Mouse (Mus musculus) liver, postnatal 0 days (tissue): ENCODE results near the gene Tmem88. TPM values are rescaled to one million over a fixed set of nuclear protein-coding genes. Genes with fewer than 3 reads are reported as not detected.
"Not testable (repeated sequence)": the region's sequence is repeated elsewhere in the genome, so short reads cannot be mapped to it uniquely, and the experiment has no call there.

ENCODE experiments used
- ATAC-seq: fragments of 200-750 bp; cut with Nextera tagmentation; 2 replicates; pipeline ENCODE4 v1.8.0; 2017; ENCODE audit warnings: mild to moderate bottlenecking, moderate library complexity
- DNase-seq: peaks from one replicate; pipeline ENCODE4 v3.0.0-alpha.2; 2016
- H3K27ac ChIP-seq: fragments of 300-500 bp; sonication (generic); 2 replicates; pipeline ENCODE4 v1.5.1; 2014; ENCODE audit warnings: antibody characterized with exemption, moderate library complexity, mild to moderate bottlenecking, low read depth
- H3K27me3 ChIP-seq: fragments of 300-500 bp; sonication (generic); 2 replicates; pipeline ENCODE4 v1.6.1; 2014; ENCODE audit warnings: low read length, control low read depth, mixed read lengths; ENCODE audit not compliant: insufficient read depth
- H3K36me3 ChIP-seq: fragments of 300-500 bp; sonication (generic); replicated peaks from 2 replicates; pipeline ENCODE4 v1.6.1; 2014; ENCODE audit warnings: mild to moderate bottlenecking, control low read depth, low read length, moderate library complexity, mixed read lengths; ENCODE audit not compliant: insufficient read depth
- H3K4me1 ChIP-seq: fragments of 300-500 bp; sonication (generic); 2 replicates; pipeline ENCODE4 v1.6.1; 2014; ENCODE audit warnings: antibody characterized with exemption, mild to moderate bottlenecking, control low read depth; ENCODE audit not compliant: insufficient read depth
- H3K4me2 ChIP-seq: fragments of 300-500 bp; sonication (generic); 2 replicates; pipeline ENCODE4 v1.6.1; 2014; ENCODE audit warnings: low read depth, mild to moderate bottlenecking, low read length, moderate library complexity, mixed read lengths
- H3K4me3 ChIP-seq: fragments of 300-500 bp; sonication (generic); 2 replicates; pipeline ENCODE4 v1.5.1; 2014; ENCODE audit warnings: low read depth, low read length
- H3K9ac ChIP-seq: fragments of 300-500 bp; sonication (generic); replicated peaks from 2 replicates; pipeline ENCODE4 v1.6.1; 2014; ENCODE audit warnings: mild to moderate bottlenecking, moderate library complexity
- H3K9me3 ChIP-seq: fragments of 300-500 bp; sonication (generic); 2 replicates; pipeline ENCODE4 v1.6.1; 2016; ENCODE audit warnings: mild to moderate bottlenecking, control low read depth, low read length, mixed read lengths
- CTCF ChIP-seq: sonication (generic); IDR thresholded peaks from 2 replicates; pipeline ENCODE4 v1.5.1; 2016; ENCODE audit warnings: antibody characterized with exemption, low read depth
- EP300 ChIP-seq: IDR thresholded peaks from 2 replicates; pipeline ENCODE4 v1.6.1; 2016; ENCODE audit warnings: antibody characterized with exemption, low read depth, mild to moderate bottlenecking
- WGBS: fragments of 180-500 bp; shearing (Covaris S2); extraction: QIAGEN DNeasy Blood & Tissue Kit; methylation state at CpG from one replicate; pipeline ENCODE4 v1.1.7; 2014; ENCODE audit not compliant: insufficient replicate concordance; 5-methylcytosine and 5-hydroxymethylcytosine counted together
- polyA plus RNA-seq: library from polyadenylated mRNA; unstranded; fragments of >200 nt; fragmentation: Nextera tagmentation; extraction: Ambion mirVana; gene quantifications from 2 replicates; pipeline ENCODE4 v1.2.1, GENCODE M21; 2015

Gene Tmem88
- polyA plus RNA-seq, 1 experiment from 2014 or later: 12.3 TPM

GRCm38 (mm10) chr11:69397581-69398057 lies 415 bp downstream of the Tmem88 start:
- H3K27ac ChIP-seq: peak overlapping the region; percentile 93
- H3K9ac ChIP-seq: peak overlapping the region; percentile 48
- peaks cover 25% of the 10 kb centered on the region for H3K36me3 ChIP-seq
- no peak for DNase-seq
- H3K4me2 ChIP-seq: peak overlapping the region; percentile 48
- WGBS: 62% methylated on average over 24 of the region's 24 CpGs
- no peaks in the 10 kb centered on the region for H3K27me3 ChIP-seq
- peak overlapping the region; percentile 33 for H3K4me3 ChIP-seq
- H3K9me3 ChIP-seq: no peaks in the 10 kb centered on the region
- TF ChIP-seq EP300 (no peak), CTCF (no peak)
- no peak for ATAC-seq
- peaks cover 11% of the 10 kb centered on the region for H3K4me1 ChIP-seq

DNA sequence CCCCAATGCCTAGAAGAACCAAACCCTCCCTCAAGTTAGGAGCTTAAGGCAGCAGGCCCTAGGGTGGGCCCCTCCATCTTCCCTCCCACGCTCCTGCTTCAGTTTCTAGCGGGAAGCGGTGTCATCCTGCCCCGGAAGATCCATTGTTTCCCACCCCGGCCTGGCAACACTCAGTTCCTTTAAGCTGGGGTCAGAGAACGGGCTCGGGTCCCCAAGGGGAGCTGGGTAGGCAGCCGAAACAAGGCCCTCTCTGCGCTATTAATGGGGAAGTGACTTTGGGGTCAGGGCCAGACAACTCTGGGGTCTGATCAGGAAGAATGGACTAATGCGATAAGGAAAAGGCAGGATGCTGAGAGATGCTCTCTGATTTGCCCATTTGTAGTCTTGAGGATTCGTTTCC lies 1.3 kb downstream of the Tmem88 start:
- peak overlapping the region; percentile 93 for H3K27ac ChIP-seq
- H3K27me3 ChIP-seq: no peaks in the 10 kb centered on the region
- ATAC-seq: no peak
- peaks cover 23% of the 10 kb centered on the region for H3K36me3 ChIP-seq
- H3K9ac ChIP-seq: peak overlapping the region; percentile 81; the same call in 1 of the 2 replicates
- peak overlapping the region; percentile 82 for H3K4me2 ChIP-seq
- H3K4me3 ChIP-seq: peak overlapping the region; percentile 66
- TF ChIP-seq CTCF: no peak
- peak; percentile 50 for TF ChIP-seq EP300
- no peak for DNase-seq
- H3K9me3 ChIP-seq: no peaks in the 10 kb centered on the region
- WGBS: 28% methylated on average over 11 of the region's 11 CpGs
- peaks cover 11% of the 10 kb centered on the region for H3K4me1 ChIP-seq

GRCm38 (mm10) chr11:69395634-69396373 lies 2.2 kb downstream of the Tmem88 start:
- Histone ChIP-seq H3K27ac (peak overlapping the region; percentile 93), H3K4me3 (peak overlapping the region; percentile 66), H3K27me3 (no peaks in the 10 kb centered on the region), H3K4me2 (peak overlapping the region; percentile 82), H3K36me3 (peaks cover 15% of the 10 kb centered on the region), H3K9me3 (no peaks in the 10 kb centered on the region), H3K9ac (peak overlapping the region; percentile 81), H3K4me1 (peaks cover 11% of the 10 kb centered on the region)
- ATAC-seq (peak; percentile 91), DNase-seq (peak; percentile 94)
- TF ChIP-seq CTCF (no peak), EP300 (peak; percentile 94)
- WGBS: under 1% methylated on average over 44 of the region's 48 CpGs

DNA sequence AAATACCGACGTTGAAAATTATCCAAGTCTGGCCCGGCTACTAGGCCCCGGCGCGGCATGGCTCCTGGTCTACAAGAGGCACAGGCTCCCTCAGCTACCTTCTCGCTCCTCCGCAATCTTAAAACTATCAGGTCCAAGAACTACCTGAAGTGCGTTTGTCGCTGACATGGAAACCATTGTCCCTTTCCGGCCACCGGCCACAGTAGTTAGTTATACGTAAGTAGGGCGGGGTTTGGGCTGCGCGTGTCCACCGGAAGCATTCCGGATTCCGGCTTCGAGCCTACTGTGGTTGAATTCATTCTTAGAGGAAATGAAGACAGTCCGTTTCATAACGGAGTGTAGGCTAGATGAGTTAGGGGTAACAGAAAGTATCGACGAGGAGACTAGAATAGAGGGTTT lies 2.8 kb downstream of the Tmem88 start, which contains the start of the genes Naa38 and Cyb5d1:
Gene Naa38, plus strand, starts transcription at position 253 of the 399 bp plus-strand sequence.
Gene Cyb5d1, minus strand, starts transcription at position 397 of the 399 bp plus-strand sequence.
- H3K27me3 ChIP-seq, H3K36me3 ChIP-seq, H3K9me3 ChIP-seq: not testable (repeated sequence)
- under 1% methylated on average over 21 of the region's 24 CpGs for WGBS
- Histone ChIP-seq H3K9ac (peak within 1 kb of the TSS; percentile 81), H3K27ac (peak within 1 kb of the TSS; percentile 93), H3K4me1 (peaks cover 11% of the 10 kb centered on the region), H3K4me2 (peak within 1 kb of the TSS; percentile 82), H3K4me3 (peak within 1 kb of the TSS; percentile 66)
- DNase-seq: peak; percentile 88
- ATAC-seq: peak; percentile 82

DNA sequence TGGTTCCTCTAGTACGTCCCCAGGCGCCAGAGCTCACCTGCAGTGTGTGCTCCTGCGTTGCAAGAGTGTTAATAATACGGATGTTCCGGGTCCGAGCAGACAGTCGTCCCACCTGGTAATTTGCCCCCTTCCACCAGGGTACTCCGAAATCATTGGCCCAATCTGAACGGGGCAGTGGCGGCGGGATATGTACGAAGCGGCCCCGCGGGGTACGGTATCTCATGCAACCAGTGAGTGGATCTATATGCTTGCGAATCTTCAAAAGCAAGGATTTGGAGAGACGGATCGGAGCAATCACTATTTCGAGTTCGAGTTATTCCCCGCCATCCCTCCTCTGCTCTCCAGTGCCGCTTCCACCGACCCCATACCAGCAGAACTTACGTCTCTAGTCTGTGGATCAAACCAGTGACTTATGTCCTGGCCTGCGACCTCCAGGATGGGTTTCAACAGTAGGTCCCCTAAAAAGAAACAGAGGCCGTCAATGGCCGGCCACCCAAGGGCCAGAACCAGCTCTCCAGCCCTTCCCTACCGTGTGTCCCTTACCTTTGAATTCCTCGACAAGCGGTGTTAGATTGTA lies 3.4 kb downstream of the Tmem88 start:
- Histone ChIP-seq H3K27ac (peak overlapping the region; percentile 93), H3K9ac (peak overlapping the region; percentile 81), H3K4me1 (peaks cover 11% of the 10 kb centered on the region), H3K4me2 (peak overlapping the region; percentile 82), H3K4me3 (peak overlapping the region; percentile 66)
- H3K27me3 ChIP-seq, H3K36me3 ChIP-seq, H3K9me3 ChIP-seq, ATAC-seq: not testable (repeated sequence)
- DNase-seq: peak; percentile 46
- 2% methylated on average over 29 of the region's 31 CpGs for WGBS

- no peaks in the 10 kb centered on the region for H3K36me3 ChIP-seq
- H3K4me2 ChIP-seq: no peak overlapping the region
- 47% methylated on average over 10 of the region's 10 CpGs for WGBS
- H3K27me3 ChIP-seq: no peaks in the 10 kb centered on the region
- H3K9me3 ChIP-seq: no peaks in the 10 kb centered on the region
- no peak overlapping the region for H3K4me3 ChIP-seq
- ATAC-seq (no peak), DNase-seq (peak; percentile 63)
- TF ChIP-seq EP300: no peak
- peak; percentile 79 for TF ChIP-seq CTCF
- H3K9ac ChIP-seq: no peak overlapping the region
- H3K27ac ChIP-seq: no peak overlapping the region
- peaks cover 4% of the 10 kb centered on the region; the same call in 1 of the 2 replicates for H3K4me1 ChIP-seq
Observed at GRCm38 (mm10) chr11:69390400-69391034, 7.5 kb downstream of the Tmem88 start.
